Mouse (Mus musculus) neutrophil, adult 5-6 weeks (primary cell): Measurements from ENCODE around the gene Polr2c. TPM values are rescaled to one million over a fixed set of nuclear protein-coding genes. Genes with fewer than 3 reads are reported as not detected.
A peak's percentile ranks its signal among the peaks of the same experiment; 100 is the strongest.
"Not testable (repeated sequence)": the region's sequence is repeated elsewhere in the genome, so short reads cannot be mapped to it uniquely, and the experiment has no call there.

Experiments used
- ATAC-seq: fragments of 151-379, 151-347 bp; 2 replicates; pipeline ENCODE4 v1.8.0; 2017; ENCODE audit warnings: mild to moderate bottlenecking, moderate TSS enrichment; ENCODE audit not compliant: insufficient number of reproducible peaks, poor library complexity, low FRiP score, severe bottlenecking; ENCODE audit errors: extremely low read depth
- total RNA-seq: library from RNA; stranded (forward); fragments of 200-1000 nt; gene quantifications from 2 replicates; pipeline ENCODE4 v1.2.3, GENCODE M21; 2017

Gene Polr2c
- total RNA-seq: 34.4 and 38.9 TPM in 2 replicates

- peak; percentile 71 for ATAC-seq
Observed at GRCm38 (mm10) chr8:94857346-94858173, at the start of gene Polr2c. TSS of gene Polr2c (plus strand) at chr8:94857450.

- ATAC-seq: no peak
Observed at GRCm38 (mm10) chr8:94807506-94807905, 49.7 kb upstream of the Polr2c start.

- ATAC-seq: no peak
Observed at GRCm38 (mm10) chr8:94808372-94808771, 48.9 kb upstream of the Polr2c start.

GRCm38 (mm10) chr8:94810153-94810552 is 47.1 kb upstream of the Polr2c start, which contains the start of gene Ccl17:
TSS of gene Ccl17 (plus strand) at chr8:94810453.
- no peak for ATAC-seq

GRCm38 (mm10) chr8:94810855-94811254 is 46.4 kb upstream of the Polr2c start:
- no peak for ATAC-seq

- ATAC-seq: no peak
Observed at GRCm38 (mm10) chr8:94811654-94812053, 45.6 kb upstream of the Polr2c start.

- ATAC-seq: peak; percentile 67
Observed at GRCm38 (mm10) chr8:94812645-94813098, 44.6 kb upstream of the Polr2c start.

GRCm38 (mm10) chr8:94814556-94814955 is 42.7 kb upstream of the Polr2c start:
- ATAC-seq: peak; percentile 35; the same call in 1 of the 2 replicates

- no peak for ATAC-seq
Observed at GRCm38 (mm10) chr8:94817933-94818332, 39.3 kb upstream of the Polr2c start.

GRCm38 (mm10) chr8:94819671-94820179 is 37.5 kb upstream of the Polr2c start:
- ATAC-seq: no peak

GRCm38 (mm10) chr8:94820553-94820952 is 36.7 kb upstream of the Polr2c start:
- no peak for ATAC-seq

GRCm38 (mm10) chr8:94821381-94821780 is 35.9 kb upstream of the Polr2c start:
- no peak for ATAC-seq

GRCm38 (mm10) chr8:94822637-94823560 is 34.4 kb upstream of the Polr2c start:
- ATAC-seq: 0 out of 2 replicates have a peak, but pooled peaks have one; percentile 27

- no peak for ATAC-seq
Observed at GRCm38 (mm10) chr8:94825170-94825569, 32.1 kb upstream of the Polr2c start.

GRCm38 (mm10) chr8:94826210-94826609 is 31.0 kb upstream of the Polr2c start:
- no peak for ATAC-seq

- ATAC-seq: no peak
Observed at GRCm38 (mm10) chr8:94828284-94828683, 29.0 kb upstream of the Polr2c start.

GRCm38 (mm10) chr8:94833901-94834405 is 23.3 kb upstream of the Polr2c start:
- ATAC-seq: not testable (repeated sequence)

- ATAC-seq: not testable (repeated sequence)
Observed at GRCm38 (mm10) chr8:94835751-94836150, 21.5 kb upstream of the Polr2c start.
